Mouse (Mus musculus) kidney, adult 8-10 months (tissue): ENCODE data around the gene Ehd1.

Experiments used
- DNase-seq, 2 experiments: peaks; one replicate each; pipeline ENCODE4 v3.0.0; 2022

The Ehd1 gene

DNA sequence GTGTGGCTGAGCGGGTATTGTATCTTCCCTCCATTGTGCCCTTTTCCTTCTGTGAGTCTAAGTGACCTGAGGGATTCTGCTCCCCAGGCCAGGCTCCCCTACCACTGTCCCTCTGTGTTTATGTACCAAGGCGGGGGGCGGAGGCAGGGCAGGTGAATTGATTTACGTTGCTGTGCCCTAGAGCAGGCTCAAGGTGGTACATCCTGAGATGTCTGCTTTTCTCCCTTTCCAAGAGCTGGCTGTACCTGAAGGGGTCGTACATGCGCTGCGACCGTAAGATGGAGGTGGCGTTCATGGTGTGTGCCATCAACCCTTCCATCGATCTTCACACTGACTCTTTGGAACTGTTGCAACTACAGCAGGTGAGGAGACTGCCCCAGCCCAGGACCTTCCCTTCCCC is 60.4 kb downstream of the Ehd1 start:
- no peak for DNase-seq

DNA sequence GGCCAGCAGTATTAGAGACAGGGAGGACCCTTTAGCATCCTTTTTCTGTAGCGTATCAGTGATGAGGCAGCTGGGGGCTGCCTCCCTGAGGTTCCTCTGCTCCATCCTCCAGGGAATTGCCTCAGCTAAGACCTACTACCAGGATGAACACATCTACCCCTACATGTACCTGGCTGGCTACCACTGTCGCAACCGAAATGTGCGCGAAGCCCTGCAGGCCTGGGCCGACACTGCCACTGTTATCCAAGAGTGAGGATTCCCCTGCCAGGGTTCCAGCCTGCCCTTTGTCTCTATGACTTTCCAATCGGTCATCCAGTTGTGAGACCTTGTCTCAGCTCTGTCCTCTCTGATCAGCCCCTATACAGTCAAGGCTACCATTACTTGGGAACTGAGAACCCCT is 61.6 kb downstream of the Ehd1 start:
- DNase-seq, result no peak

DNA sequence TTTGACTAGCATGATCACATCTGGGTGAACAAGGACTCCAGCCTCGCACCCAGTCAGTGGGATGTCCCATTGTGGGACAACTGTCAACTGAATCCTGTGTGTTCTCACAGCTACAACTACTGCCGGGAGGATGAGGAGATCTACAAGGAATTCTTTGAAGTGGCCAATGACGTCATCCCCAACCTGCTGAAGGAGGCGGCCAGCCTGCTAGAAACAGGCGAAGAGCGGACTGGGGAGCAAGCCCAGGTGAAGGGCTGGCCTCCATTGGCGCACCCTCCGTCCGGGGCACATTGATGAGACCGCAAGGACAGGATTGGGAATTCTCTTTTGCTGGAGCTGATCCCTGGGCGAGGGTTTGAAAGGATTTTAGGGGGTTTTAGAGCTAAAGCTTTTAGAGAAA is 62.2 kb downstream of the Ehd1 start:
- DNase-seq, result no peak

DNA sequence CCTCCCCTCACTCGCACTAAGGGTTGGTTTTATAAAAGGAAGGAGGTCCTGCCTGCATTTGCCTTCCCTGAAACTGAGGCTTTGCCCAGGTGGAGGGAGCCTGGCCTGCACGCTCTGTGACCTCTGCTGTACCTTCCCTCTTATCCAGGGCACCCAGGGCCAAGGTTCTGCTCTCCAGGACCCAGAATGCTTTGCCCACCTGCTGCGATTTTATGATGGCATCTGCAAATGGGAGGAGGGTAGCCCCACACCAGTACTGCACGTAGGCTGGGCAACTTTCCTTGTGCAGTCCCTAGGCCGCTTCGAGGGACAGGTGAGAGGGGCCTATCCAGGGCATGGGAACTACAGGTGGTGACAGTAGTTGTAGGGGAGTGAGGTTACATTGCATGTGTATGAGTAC is 62.7 kb downstream of the Ehd1 start:
- DNase-seq, result no peak

DNA sequence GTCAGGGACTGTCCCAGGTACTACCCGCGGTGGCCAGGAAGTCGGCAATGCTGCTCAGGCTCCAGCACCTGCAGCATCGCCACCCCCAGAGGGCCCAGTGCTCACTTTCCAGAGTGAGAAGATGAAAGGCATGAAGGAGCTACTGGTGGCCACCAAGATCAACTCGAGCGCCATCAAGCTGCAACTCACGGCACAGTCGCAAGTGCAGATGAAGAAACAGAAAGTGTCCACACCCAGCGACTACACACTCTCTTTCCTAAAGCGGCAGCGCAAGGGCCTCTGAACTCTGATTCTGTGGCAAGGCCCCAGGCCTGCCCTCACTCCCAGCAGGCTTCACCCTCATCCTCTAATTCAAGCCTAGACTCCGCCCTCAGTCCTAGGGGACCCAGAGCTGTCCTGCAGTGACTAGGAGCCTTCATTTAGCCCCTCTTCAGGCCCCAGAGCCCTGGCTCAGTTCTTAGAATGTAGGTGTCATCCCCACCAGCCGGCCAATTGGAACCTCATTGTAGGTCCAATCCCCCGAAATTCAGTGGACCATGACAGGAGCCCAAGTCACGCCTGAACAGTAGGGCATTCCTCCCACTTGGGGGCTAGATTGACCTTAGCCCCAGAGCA is 63.5 kb downstream of the Ehd1 start:
- peak; percentile 85 for DNase-seq

DNA sequence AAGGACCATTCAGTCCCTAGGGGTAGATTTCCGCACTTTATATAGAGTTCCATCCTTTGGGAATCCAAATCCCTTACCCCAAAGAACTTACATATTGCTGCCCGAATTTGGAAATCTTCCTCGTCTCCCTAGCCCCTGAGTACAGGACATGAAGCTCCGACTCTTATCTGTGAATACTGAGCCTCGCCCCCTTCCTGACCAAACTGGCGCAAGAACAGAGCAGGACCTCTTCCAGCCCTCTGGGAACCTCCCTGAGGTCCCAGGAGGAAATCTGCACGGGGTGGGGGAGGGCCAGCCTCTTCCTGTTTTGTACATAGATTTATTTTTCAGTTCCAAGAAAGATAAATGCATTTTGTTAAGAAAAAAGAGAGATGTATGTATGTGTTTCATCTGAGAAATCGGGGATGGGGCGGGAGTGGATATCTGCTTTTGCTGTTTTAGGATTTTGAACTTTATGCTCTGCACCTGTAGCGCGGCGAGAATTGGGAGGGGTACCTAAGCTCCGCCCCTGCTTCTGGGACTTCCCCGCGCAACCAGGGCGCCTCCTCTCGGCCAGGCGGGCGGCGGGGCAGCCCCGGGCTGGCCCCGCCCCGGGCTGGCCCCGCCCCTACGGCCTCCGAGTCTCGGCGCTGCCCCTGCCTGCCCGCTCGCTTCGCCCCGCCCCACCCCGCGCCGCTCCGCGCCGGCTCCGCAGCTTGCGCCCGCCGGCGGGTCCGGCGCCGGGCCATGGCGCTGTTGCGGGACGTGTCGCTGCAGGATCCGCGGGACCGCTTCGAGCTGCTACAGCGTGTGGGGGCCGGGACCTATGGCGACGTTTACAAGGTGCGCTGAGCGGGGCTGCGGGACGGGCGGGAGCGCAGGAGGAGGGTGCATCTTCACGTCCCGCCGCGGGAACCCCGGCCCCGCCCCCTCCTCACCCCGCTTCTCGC is 64.3 kb downstream of the Ehd1 start, which contains the start of gene Map4k2:
Gene Map4k2, plus strand, starts transcription at position 612 of the 929 bp plus-strand sequence.
- DNase-seq, result peak; percentile 87 to 91

DNA sequence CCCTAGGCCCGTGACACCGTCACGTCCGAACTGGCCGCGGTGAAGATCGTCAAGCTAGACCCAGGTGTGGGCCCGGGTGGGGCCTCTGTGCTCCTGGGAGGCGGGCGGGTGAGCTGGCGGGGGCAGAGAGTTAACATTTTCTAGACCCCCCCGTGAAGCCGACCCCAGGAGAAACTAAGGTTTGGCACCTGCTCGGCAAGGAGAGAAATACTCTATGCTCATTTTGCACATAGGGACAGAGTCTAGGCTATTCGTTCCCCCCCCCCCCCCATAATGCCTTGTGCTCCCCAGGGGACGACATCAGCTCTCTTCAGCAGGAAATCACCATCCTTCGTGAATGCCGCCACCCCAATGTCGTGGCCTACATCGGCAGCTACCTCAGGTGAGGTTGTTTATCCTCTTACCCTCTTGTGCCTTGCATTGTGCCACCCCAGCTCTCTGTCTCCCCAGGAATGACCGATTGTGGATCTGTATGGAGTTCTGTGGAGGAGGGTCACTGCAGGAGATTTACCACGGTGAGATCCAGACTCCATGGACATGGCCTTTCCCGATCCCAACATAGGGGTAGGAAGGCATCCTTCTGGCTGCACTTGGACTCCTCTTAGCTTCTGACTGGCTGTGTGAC is 65.0 kb downstream of the Ehd1 start:
- DNase-seq, result no peak

DNA sequence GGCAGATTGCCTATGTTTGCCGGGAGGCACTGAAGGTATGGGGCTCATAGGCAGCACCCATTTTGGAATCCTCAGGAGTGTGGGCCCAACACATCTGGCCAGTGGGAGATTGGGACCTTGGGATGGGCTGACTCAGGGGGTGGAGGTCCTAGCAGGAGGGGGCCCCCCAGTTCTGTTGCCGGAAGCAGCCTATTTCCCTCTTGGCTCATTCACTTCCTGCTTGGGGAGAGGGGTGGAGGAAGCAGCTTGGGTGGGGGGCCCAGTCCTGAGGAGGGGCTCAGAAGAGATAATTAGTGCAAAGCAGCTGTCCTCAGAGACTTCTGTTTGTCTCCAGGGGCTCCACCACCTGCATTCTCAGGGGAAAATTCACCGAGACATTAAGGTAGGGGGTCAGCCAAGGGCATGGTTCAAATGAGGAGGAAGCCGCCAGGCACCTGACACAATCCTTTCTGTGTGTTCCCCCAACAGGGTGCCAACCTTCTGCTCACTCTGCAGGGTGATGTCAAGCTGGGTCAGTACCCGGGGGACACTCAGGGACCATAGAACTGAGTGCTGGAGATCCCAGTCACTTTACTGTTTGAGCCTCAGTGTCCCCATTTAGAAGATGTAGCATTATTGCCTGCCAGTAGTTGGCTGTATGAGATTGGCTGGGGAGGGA is 65.9 kb downstream of the Ehd1 start:
- DNase-seq, result no peak

DNA sequence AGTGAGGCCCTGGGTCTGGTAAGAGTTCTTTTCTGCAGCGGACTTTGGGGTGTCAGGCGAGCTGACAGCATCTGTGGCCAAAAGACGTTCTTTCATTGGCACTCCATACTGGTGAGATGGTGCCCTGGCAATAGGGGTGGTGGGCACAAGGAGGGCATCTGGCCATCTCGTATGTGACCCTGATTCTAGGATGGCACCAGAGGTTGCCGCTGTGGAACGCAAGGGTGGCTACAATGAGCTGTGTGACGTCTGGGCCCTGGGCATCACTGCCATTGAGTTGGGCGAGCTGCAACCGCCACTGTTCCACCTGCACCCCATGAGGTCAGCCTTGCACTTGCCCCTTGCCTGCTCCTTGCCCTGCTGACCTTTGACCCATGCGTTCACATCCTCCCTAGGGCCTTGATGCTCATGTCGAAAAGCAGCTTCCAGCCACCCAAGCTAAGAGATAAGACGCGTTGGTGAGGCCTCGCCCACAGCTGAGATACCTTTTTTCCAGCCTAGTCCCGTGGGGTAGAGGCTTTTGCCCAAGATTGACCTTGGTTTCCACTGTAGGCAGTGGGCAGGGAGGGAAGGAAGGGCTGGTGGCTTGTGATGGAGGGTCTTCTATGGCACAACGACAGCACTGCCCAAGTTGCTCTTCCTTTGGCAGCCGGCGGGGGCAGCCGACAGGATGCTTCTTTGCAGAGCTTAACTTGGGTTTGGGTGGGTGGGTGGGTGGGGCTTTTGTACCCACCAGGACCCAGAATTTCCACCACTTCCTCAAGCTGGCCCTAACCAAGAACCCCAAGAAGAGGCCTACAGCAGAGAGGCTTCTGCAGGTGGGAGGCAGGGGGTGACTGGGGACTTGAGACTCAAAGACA is 66.8 kb downstream of the Ehd1 start:
- DNase-seq, result no peak

DNA sequence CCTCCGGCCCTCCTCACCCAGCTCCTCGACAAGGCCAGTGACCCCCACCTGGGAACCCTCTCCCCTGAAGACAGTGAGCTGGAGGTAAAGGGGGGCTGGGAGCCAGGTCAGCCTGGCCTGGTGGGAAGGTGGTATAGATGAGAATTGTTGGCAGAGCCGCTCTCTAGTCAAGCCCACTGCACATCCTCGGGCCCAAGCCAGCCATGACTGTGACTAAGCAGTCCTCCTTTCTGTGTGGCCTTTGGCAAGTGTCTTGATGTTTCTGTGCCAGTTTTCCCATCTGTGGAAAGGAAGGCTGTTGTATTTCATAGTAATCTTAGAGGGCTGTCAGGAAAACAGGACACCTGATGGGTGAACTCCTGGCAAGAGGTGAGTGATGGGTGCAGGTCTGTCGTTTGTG is 67.5 kb downstream of the Ehd1 start:
- DNase-seq, result no peak

DNA sequence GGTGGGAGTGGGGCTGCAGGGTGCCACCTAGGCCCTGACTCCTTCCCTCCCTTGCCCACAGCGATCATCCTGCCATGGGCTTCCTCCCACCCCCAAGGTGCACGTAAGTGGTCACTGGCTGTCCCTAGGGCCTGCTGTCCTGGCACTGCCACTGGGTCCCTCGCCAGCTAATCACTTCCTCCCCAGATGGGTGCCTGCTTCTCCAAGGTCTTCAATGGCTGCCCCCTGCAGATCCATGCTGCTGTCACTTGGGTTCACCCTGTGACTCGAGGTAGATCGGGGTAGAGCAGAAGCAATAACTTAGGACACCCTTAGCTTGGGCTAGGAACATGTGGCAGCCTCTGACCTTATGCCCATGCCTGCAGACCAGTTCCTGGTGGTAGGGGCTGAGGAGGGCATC is 69.5 kb downstream of the Ehd1 start:
- DNase-seq, result no peak

DNA sequence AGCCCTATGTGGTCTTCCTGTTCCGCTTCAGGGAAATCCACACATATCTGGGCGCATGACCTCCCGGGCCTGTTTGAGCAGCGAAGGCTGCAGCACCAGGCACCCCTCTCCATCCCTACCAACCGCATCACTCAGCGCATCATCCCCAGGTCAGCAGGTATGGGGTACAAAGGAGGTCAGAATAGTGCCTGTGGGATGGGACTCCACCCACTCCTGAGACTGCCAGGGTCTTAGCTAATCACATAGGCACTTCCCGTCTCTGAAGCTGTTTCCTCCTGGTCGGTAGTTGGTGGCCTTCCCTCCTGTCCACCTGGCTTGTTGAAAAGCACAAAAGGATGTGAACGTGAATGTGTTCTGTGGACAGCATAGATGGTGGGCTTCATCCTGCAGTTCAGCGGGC is 70.1 kb downstream of the Ehd1 start:
- no peak for DNase-seq

DNA sequence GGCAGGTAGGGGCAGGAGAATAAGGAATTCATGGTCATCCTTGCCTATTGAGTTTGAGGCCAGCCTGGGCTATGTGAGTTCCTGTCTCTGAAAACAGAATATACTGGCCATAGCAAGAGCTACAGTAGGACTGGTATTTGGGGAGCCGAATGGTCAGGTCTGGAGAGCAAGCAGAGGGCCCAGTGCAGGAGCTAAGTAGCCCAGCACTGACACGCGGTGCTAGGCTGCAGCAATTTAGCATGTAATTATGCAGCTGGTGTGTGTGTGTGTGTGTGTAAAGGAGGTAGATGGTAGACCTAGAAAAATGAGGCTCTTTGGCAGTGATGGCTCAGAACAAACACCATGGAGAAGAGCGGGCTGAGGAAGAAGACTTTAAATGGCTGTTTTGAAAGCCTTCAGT is 71.1 kb downstream of the Ehd1 start:
- no peak for DNase-seq

DNA sequence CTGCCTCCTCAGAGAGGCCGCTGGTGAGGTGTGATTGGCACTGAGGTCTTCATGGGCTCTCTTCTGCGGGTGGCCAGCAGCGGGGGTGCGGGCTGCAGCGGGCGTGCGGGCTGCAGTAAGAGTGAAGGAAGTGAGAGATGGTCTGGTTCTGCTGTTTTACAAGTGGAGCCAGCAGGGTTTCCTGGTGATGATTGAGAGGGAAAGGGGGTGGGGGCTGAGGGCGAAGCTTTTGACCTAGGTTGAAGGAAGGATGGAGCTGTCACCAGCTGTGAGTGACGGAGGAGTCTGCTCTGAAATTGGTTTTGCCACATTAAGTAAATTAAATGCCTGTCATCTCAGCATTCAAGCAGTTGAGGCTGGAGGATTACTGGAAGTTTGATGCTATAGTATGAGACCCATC is 72.2 kb downstream of the Ehd1 start:
- DNase-seq, result no peak

DNA sequence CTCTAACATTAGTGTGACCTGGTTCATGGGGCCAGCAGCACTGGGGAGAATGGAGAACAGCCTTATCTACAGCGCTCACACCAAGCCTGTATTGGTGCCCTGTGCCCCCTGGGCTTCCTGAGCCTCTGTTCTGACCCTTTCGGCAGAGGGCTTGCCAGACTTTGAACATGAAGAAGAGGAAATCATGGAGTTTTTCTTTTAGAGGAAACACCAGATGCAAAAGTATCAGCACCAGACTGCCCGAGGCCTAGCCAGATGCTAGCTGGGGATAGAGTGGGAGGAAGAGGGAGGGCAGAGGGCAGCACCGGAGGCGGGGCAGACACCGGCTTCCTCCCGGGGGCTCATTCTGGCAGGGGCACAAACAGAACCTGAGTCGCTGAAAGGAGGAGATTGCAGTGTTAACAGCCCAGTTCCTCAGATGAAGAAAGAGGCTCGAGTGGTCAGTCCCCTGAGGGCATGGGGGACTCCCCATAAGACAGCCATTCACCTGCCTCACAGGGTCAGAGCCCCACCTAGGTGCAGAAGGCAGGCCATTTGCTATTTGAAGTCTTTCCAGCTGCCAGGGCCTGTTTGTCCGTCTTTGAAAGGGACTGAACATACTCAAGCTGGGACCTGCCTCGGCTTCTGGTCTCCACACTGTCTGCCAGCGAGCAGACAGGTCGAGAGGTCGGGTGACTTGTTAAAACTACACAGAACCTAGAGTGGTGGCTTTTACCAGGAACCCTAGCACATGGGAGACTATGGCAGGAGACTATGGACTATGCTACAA is 72.9 kb downstream of the Ehd1 start:
- DNase-seq, result peak in 1 of 2 experiments; percentile 50
